Mouse (Mus musculus): Measurements from ENCODE around the gene Tm4sf1. TPM values are rescaled to one million over a fixed set of nuclear protein-coding genes. Genes with fewer than 3 reads are reported as not detected.

Tm4sf1 gene
- polyA plus RNA-seq, 1 experiment: 157 TPM

DNA sequence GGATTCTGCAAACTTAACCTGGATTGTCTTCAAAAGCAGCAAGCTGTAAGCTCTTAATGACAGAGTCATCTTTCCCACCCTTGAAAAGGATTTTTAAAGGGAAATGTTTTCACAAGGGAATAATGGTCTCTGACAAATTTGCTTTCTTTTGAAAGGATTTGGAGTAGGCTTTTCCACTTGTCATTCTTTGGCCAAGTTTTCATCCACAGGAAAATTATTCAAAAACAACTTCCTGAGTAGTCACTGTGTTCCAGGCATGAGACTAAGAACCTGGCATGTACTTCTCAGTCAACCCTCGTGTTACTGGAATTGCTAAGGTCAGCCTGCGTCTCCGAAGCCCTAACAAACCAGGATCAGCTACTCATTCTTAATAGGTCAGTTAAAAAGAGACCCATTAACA lies 5.3 kb upstream of the Tm4sf1 start:
- Histone ChIP-seq H3K27ac (ENCODE audit: insufficient read depth, low read depth, low read length) (no peak overlapping the region), H3K4me1 (ENCODE audit: control insufficient read depth, insufficient read depth, low read length) (0 out of 2 replicates have a peak, but pooled peaks cover 3% of the 10 kb centered on the region), H3K4me3 (ENCODE audit: insufficient read depth, low read depth, low read length) (no peak overlapping the region), H3K27me3 (replicated peaks; ENCODE audit: control insufficient read depth, insufficient read depth, low read length) (no peaks in the 10 kb centered on the region), H3K36me3 (ENCODE audit: control insufficient read depth, insufficient read depth, low read length) (no peaks in the 10 kb centered on the region)
- DNase-seq: peak; percentile 32
- 63% methylated on average over 3 of the region's 3 CpGs for WGBS
- no peak for TF ChIP-seq CTCF (conservative IDR thresholded peaks at IDR 0.05; ENCODE audit: insufficient read depth, insufficient read length, low read depth, low read length)
- TF ChIP-seq POLR2A (IDR thresholded peaks at IDR 0.05; ENCODE audit: low read depth, low read length): no peak

DNA sequence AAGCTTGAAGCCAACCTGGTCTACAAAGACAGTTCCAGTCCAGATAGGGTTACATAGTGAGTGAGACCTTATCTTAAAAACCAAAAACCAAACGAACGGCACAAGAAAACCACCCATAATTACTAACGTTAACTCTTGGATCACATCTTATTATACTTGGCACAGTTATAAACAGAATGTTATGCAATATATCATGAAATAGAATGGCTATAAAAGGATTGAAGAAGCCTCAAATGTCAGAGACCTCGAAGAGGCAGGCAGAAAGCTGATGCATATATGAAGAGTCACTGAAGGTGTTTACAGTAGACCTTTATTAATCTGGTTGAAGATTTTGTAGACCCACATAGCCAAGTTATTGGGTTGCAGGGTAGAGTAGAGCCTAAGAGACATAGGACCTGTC lies 3.8 kb upstream of the Tm4sf1 start:
- no peak for TF ChIP-seq CTCF (conservative IDR thresholded peaks at IDR 0.05; ENCODE audit: insufficient read depth, insufficient read length, low read depth, low read length)
- TF ChIP-seq POLR2A (IDR thresholded peaks at IDR 0.05; ENCODE audit: low read depth, low read length): no peak
- 66% methylated on average over 4 of the region's 4 CpGs for WGBS
- H3K4me3 ChIP-seq (ENCODE audit: insufficient read depth, low read depth, low read length): no peak overlapping the region
- no peaks in the 10 kb centered on the region for H3K27me3 ChIP-seq (replicated peaks; ENCODE audit: control insufficient read depth, insufficient read depth, low read length)
- H3K4me1 ChIP-seq (ENCODE audit: control insufficient read depth, insufficient read depth, low read length): 0 out of 2 replicates have a peak, but pooled peaks cover 3% of the 10 kb centered on the region
- no peak overlapping the region for H3K27ac ChIP-seq (ENCODE audit: insufficient read depth, low read depth, low read length)
- DNase-seq: no peak
- H3K36me3 ChIP-seq (ENCODE audit: control insufficient read depth, insufficient read depth, low read length): no peaks in the 10 kb centered on the region

DNA sequence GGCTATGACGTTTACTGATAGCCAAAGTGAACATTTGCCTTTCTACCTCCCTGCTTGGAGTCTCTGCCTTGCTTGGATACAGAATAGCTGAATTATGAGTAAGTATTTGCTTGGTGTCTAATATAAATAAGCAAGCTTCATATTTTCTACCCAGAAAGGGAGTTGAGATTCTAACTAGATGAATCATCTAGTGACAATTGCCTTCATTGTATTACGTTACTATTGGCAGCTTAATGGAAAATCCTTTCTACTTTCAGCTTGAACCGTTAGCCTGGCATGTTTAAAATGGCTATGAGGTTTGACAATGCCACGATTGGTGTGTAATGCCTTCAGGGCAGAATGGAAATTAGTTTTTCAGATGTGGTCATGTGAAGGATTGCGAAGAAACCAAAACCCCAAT lies 2.7 kb upstream of the Tm4sf1 start:
- no peak for DNase-seq
- TF ChIP-seq POLR2A (IDR thresholded peaks at IDR 0.05; ENCODE audit: low read depth, low read length) (no peak), CTCF (conservative IDR thresholded peaks at IDR 0.05; ENCODE audit: insufficient read depth, insufficient read length, low read depth, low read length) (no peak)
- no peak overlapping the region for H3K4me3 ChIP-seq (ENCODE audit: insufficient read depth, low read depth, low read length)
- H3K4me1 ChIP-seq (ENCODE audit: control insufficient read depth, insufficient read depth, low read length): 0 out of 2 replicates have a peak, but pooled peaks cover 3% of the 10 kb centered on the region
- no peaks in the 10 kb centered on the region for H3K27me3 ChIP-seq (replicated peaks; ENCODE audit: control insufficient read depth, insufficient read depth, low read length)
- no peaks in the 10 kb centered on the region for H3K36me3 ChIP-seq (ENCODE audit: control insufficient read depth, insufficient read depth, low read length)
- WGBS: 60% methylated on average over 5 of the region's 5 CpGs
- H3K27ac ChIP-seq (ENCODE audit: insufficient read depth, low read depth, low read length): peak overlapping the region; percentile 31; the same call in 1 of the 2 replicates

DNA sequence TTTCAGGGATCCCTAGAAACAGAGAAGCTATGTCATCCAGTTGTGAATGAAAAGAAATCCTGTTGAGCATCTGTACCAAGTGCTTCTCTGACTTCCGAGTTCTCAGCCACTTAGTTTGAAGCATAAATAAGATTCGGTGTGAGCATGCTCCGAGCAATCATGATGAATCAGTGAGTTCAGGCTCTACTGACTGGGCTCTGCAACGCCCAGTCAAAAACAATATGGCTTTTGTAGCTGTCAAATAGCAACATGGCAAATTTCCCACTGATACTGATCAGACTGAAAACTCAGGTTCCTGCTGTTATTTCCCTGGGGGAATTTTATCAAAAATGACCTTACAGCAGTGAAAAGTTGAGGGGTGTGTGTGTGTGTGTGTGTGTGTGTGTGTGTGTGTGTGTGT lies 2.3 kb upstream of the Tm4sf1 start:
- Histone ChIP-seq H3K4me3 (ENCODE audit: insufficient read depth, low read depth, low read length) (no peak overlapping the region), H3K27me3 (replicated peaks; ENCODE audit: control insufficient read depth, insufficient read depth, low read length) (no peaks in the 10 kb centered on the region), H3K27ac (ENCODE audit: insufficient read depth, low read depth, low read length) (no peak overlapping the region), H3K36me3 (ENCODE audit: control insufficient read depth, insufficient read depth, low read length) (no peaks in the 10 kb centered on the region), H3K4me1 (ENCODE audit: control insufficient read depth, insufficient read depth, low read length) (0 out of 2 replicates have a peak, but pooled peaks cover 3% of the 10 kb centered on the region)
- no peak for TF ChIP-seq POLR2A (IDR thresholded peaks at IDR 0.05; ENCODE audit: low read depth, low read length)
- TF ChIP-seq CTCF (conservative IDR thresholded peaks at IDR 0.05; ENCODE audit: insufficient read depth, insufficient read length, low read depth, low read length): no peak
- 66% methylated on average over 4 of the region's 4 CpGs for WGBS
- peak; percentile 32 for DNase-seq

GRCm38 (mm10) chr3:57303486-57303885 lies 1.7 kb upstream of the Tm4sf1 start:
- Histone ChIP-seq H3K4me3 (ENCODE audit: insufficient read depth, low read depth, low read length) (no peak overlapping the region), H3K36me3 (ENCODE audit: control insufficient read depth, insufficient read depth, low read length) (no peaks in the 10 kb centered on the region), H3K27me3 (replicated peaks; ENCODE audit: control insufficient read depth, insufficient read depth, low read length) (no peaks in the 10 kb centered on the region), H3K27ac (ENCODE audit: insufficient read depth, low read depth, low read length) (no peak overlapping the region), H3K4me1 (ENCODE audit: control insufficient read depth, insufficient read depth, low read length) (0 out of 2 replicates have a peak, but pooled peaks cover 3% of the 10 kb centered on the region)
- WGBS: 58% methylated on average over 3 of the region's 3 CpGs
- no peak for DNase-seq
- TF ChIP-seq POLR2A (IDR thresholded peaks at IDR 0.05; ENCODE audit: low read depth, low read length) (no peak), CTCF (conservative IDR thresholded peaks at IDR 0.05; ENCODE audit: insufficient read depth, insufficient read length, low read depth, low read length) (no peak)

DNA sequence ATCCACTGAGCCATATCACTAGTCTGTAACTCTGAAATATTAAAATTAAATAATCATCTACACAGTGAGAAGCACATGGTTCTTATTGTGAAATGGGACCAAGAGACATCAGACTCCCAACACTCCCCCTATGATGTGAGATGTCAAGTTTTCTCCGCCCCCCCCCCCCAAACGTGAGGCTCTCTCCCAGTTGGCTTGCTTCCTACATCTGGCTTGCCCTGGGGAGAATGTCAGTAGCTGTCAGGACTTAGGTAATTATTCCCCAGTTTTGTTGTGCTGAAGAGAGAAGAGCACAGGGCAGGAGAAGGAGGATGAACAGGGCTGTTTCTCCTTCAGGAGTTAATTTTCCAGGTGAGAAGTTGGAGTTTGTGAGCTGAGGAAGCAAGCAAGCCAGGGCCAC lies 1.1 kb upstream of the Tm4sf1 start:
- Histone ChIP-seq H3K27me3 (replicated peaks; ENCODE audit: control insufficient read depth, insufficient read depth, low read length) (no peaks in the 10 kb centered on the region), H3K4me1 (ENCODE audit: control insufficient read depth, insufficient read depth, low read length) (0 out of 2 replicates have a peak, but pooled peaks cover 3% of the 10 kb centered on the region), H3K27ac (ENCODE audit: insufficient read depth, low read depth, low read length) (no peak overlapping the region), H3K4me3 (ENCODE audit: insufficient read depth, low read depth, low read length) (no peak overlapping the region), H3K36me3 (ENCODE audit: control insufficient read depth, insufficient read depth, low read length) (no peaks in the 10 kb centered on the region)
- TF ChIP-seq CTCF (conservative IDR thresholded peaks at IDR 0.05; ENCODE audit: insufficient read depth, insufficient read length, low read depth, low read length) (no peak), POLR2A (IDR thresholded peaks at IDR 0.05; ENCODE audit: low read depth, low read length) (no peak)
- 53% methylated on average over 2 of the region's 2 CpGs for WGBS
- no peak for DNase-seq

GRCm38 (mm10) chr3:57301366-57301765 lies 422 bp downstream of the Tm4sf1 start:
- Histone ChIP-seq H3K27ac (ENCODE audit: insufficient read depth, low read depth, low read length) (no peak overlapping the region), H3K36me3 (ENCODE audit: control insufficient read depth, insufficient read depth, low read length) (no peaks in the 10 kb centered on the region), H3K4me3 (ENCODE audit: insufficient read depth, low read depth, low read length) (no peak overlapping the region), H3K4me1 (ENCODE audit: control insufficient read depth, insufficient read depth, low read length) (0 out of 2 replicates have a peak, but pooled peaks cover 3% of the 10 kb centered on the region), H3K27me3 (replicated peaks; ENCODE audit: control insufficient read depth, insufficient read depth, low read length) (no peaks in the 10 kb centered on the region)
- TF ChIP-seq CTCF (conservative IDR thresholded peaks at IDR 0.05; ENCODE audit: insufficient read depth, insufficient read length, low read depth, low read length) (no peak), POLR2A (IDR thresholded peaks at IDR 0.05; ENCODE audit: low read depth, low read length) (no peak)
- WGBS: 83% methylated on average over 4 of the region's 4 CpGs
- DNase-seq: no peak
